19 mouse cellular contexts compared by ENCODE assay signal in the genomic region with DNA sequence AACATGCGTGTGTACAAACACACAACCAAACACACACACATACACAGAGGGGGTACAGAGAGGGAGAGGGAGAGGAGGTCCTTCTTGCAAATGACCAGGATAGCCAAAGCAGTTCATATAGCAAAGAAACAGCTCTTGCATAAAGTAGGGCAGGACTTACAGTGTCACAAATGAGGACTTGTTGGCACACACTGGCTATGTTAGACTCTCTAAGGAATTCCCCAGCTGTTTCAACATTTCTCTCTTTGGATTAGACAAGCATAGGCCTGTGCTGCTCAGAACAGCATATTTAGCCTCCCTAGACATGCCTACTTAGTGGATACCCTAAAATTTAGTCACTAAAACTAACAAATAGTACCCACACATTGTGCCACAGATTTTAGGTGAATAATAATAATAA.
DNase-seq lines count a peak whose midpoint lies in the region; ATAC-seq and TF ChIP-seq lines count a peak whose summit lies in the region.
"Had no signal": no experiment of that assay in that cellular context is flagged by ENCODE, and none has a peak within 500 bp of the region (broad histone marks: within the 10 kb centered on the region; RNA-seq: fewer than 3 reads in every experiment).

No protein-coding gene starts in this region.

- no peak overlapping the region for H3K27ac ChIP-seq in limb, embryonic 14.5 days (replicated peaks; ENCODE audit: low read depth, low read length)
- no peak overlapping the region for H3K27ac ChIP-seq in limb, embryonic 10.5 days
- no peak overlapping the region for H3K27ac ChIP-seq in midbrain, postnatal 0 days (ENCODE audit: low read depth, low read length)
- H3K27ac ChIP-seq in midbrain, embryonic 10.5 days (replicated peaks), result no peak overlapping the region
- H3K27ac ChIP-seq: hindbrain, embryonic 14.5 days; neural tube, embryonic 13.5 days had no signal

- no peak overlapping the region for H3K4me2 ChIP-seq in limb, embryonic 14.5 days (replicated peaks; ENCODE audit: low read depth, low read length, severe bottlenecking)
- H3K4me2 ChIP-seq in midbrain, postnatal 0 days (ENCODE audit: low read depth, low read length, poor library complexity, severe bottlenecking), result no peak overlapping the region
- H3K4me2 ChIP-seq: heart, embryonic 11.5 days; hindbrain, embryonic 14.5 days; neural tube, embryonic 13.5 days had no signal

- no peak for TF ChIP-seq CTCF in midbrain, postnatal 0 days (IDR thresholded peaks at IDR 0.05)

- intact Hi-C loops in heart, postnatal 14 days (cut with DNase I), result no loop called here

- TF ChIP-seq POLR2A in limb, embryonic 14.5 days (IDR thresholded peaks at IDR 0.05; ENCODE audit: borderline replicate concordance, extremely low read depth, insufficient read depth, insufficient read length), result no peak

- no peaks in the 10 kb centered on the region for H3K9me3 ChIP-seq in limb, embryonic 14.5 days (ENCODE audit: control insufficient read depth, low read length)
- no peaks in the 10 kb centered on the region for H3K9me3 ChIP-seq in limb, embryonic 10.5 days (replicated peaks)
- H3K9me3 ChIP-seq in midbrain, postnatal 0 days (ENCODE audit: low read length), result no peaks in the 10 kb centered on the region
- H3K9me3 ChIP-seq in midbrain, embryonic 10.5 days (replicated peaks), result no peaks in the 10 kb centered on the region
- H3K9me3 ChIP-seq: neural tube, embryonic 13.5 days had no signal

- no peaks in the 10 kb centered on the region for H3K36me3 ChIP-seq in limb, embryonic 14.5 days (ENCODE audit: control insufficient read depth, insufficient read depth, low read length)
- no peaks in the 10 kb centered on the region for H3K36me3 ChIP-seq in limb, embryonic 10.5 days
- H3K36me3 ChIP-seq in midbrain, postnatal 0 days (ENCODE audit: insufficient read depth, low read length), result no peaks in the 10 kb centered on the region
- no peaks in the 10 kb centered on the region for H3K36me3 ChIP-seq in midbrain, embryonic 10.5 days
- H3K36me3 ChIP-seq: neural tube, embryonic 13.5 days had no signal

- no peaks in the 10 kb centered on the region for H3K4me1 ChIP-seq in limb, embryonic 14.5 days (ENCODE audit: control insufficient read depth, insufficient read depth, low read length)
- no peaks in the 10 kb centered on the region for H3K4me1 ChIP-seq in limb, embryonic 10.5 days
- no peaks in the 10 kb centered on the region; the same call in 1 of the 2 replicates for H3K4me1 ChIP-seq in midbrain, postnatal 0 days (ENCODE audit: insufficient read depth, low read length)
- peaks cover 14% of the 10 kb centered on the region for H3K4me1 ChIP-seq in midbrain, embryonic 10.5 days

- H3K27me3 ChIP-seq in limb, embryonic 14.5 days (ENCODE audit: control insufficient read depth, insufficient read depth, low read length), result no peaks in the 10 kb centered on the region
- H3K27me3 ChIP-seq in limb, embryonic 10.5 days (ENCODE audit: low read depth, poor library complexity, severe bottlenecking), result no peaks in the 10 kb centered on the region
- H3K27me3 ChIP-seq in midbrain, postnatal 0 days (ENCODE audit: insufficient read depth, low read length), result no peaks in the 10 kb centered on the region
- no peaks in the 10 kb centered on the region for H3K27me3 ChIP-seq in midbrain, embryonic 10.5 days (ENCODE audit: low read depth, poor library complexity, severe bottlenecking)
- H3K27me3 ChIP-seq: CH12.LX; neural tube, embryonic 13.5 days had no signal

- 83% methylated on average over 1 of the region's 1 CpGs for WGBS in limb, embryonic 14.5 days
- WGBS in limb, embryonic 10.5 days, result 100% methylated on average over 1 of the region's 1 CpGs
- WGBS in midbrain, postnatal 0 days, result 97% methylated on average over 1 of the region's 1 CpGs
- 96% methylated on average over 1 of the region's 1 CpGs for WGBS in midbrain, embryonic 10.5 days

- no peak overlapping the region for H3K4me3 ChIP-seq in limb, embryonic 14.5 days (replicated peaks; ENCODE audit: low read length)
- no peak overlapping the region for H3K4me3 ChIP-seq in limb, embryonic 10.5 days
- H3K4me3 ChIP-seq in midbrain, postnatal 0 days (ENCODE audit: low read depth, low read length), result no peak overlapping the region
- H3K4me3 ChIP-seq in midbrain, embryonic 10.5 days, result no peak overlapping the region
- H3K4me3 ChIP-seq: neural tube, embryonic 13.5 days had no signal

- peak; percentile 1 for DNase-seq in cerebellum, adult 9-10 months
- DNase-seq in cerebellum, postnatal 36 days, result no peak
- peak; percentile 45 for DNase-seq in limb, embryonic 14.5 days (ENCODE audit: low spot score)
- DNase-seq in limb, embryonic 10.5 days (ENCODE audit: low spot score), result no peak
- peak; percentile 19 for DNase-seq in midbrain, postnatal 0 days (ENCODE audit: low spot score)
- no peak for DNase-seq in midbrain, embryonic 10.5 days (ENCODE audit: low spot score)
- DNase-seq in heart, postnatal 14 days, result no peak
- DNase-seq: adrenal gland, adult 2 months; embryo, embryonic 11 days; heart, postnatal 10 days; kidney, adult 9 months; kidney, postnatal 25 days; liver, postnatal 0 days; right cerebral cortex, adult 18-20 months had no signal

- H3K9ac ChIP-seq in limb, embryonic 14.5 days (ENCODE audit: low read depth, low read length, severe bottlenecking), result no peak overlapping the region
- no peak overlapping the region for H3K9ac ChIP-seq in midbrain, postnatal 0 days (replicated peaks; ENCODE audit: low read length, poor library complexity, severe bottlenecking)
- H3K9ac ChIP-seq: hindbrain, embryonic 14.5 days; liver, postnatal 0 days; neural tube, embryonic 13.5 days had no signal

- no peak; the same call in 1 of the 2 replicates for ATAC-seq in limb, embryonic 14.5 days (ENCODE audit: low FRiP score, low read depth)
- ATAC-seq in midbrain, postnatal 0 days (ENCODE audit: low FRiP score), result no peak
- ATAC-seq: forebrain, embryonic 14.5 days; liver, postnatal 0 days had no signal

Comparison
In these comparisons a context has a peak if more than half of its experiments do, and no peak if none do; other contexts are left out.
1. DNase-seq: peak in cerebellum, adult 9-10 months (single experiment), limb, embryonic 14.5 days (single experiment) and midbrain, postnatal 0 days (single experiment); none in cerebellum, postnatal 36 days (0 of 2), limb, embryonic 10.5 days (single experiment), midbrain, embryonic 10.5 days (single experiment) and heart, postnatal 14 days (0 of 2).